Mouse (Mus musculus) embryonic facial prominence, embryonic 15.5 days (tissue): Measurements from ENCODE around the gene Ambra1. TPM values are rescaled to one million over a fixed set of nuclear protein-coding genes. Genes with fewer than 3 reads are reported as not detected.

Experiments used
- ATAC-seq: fragments of 200-750 bp; cut with Nextera tagmentation; 2 replicates; pipeline ENCODE4 v1.8.0; 2017; ENCODE audit warnings: low read depth, moderate TSS enrichment; ENCODE audit not compliant: insufficient number of reproducible peaks, low FRiP score, low TSS enrichment
- H3K27ac ChIP-seq: fragments of 300-500 bp; sonication (generic); replicated peaks from 2 replicates; pipeline ENCODE4 v1.5.1; 2015; ENCODE audit warnings: mild to moderate bottlenecking, inconsistent platforms
- H3K27me3 ChIP-seq: fragments of 300-500 bp; sonication (generic); 2 replicates; pipeline ENCODE4 v1.6.1; 2015; ENCODE audit warnings: inconsistent platforms
- H3K36me3 ChIP-seq: fragments of 300-500 bp; sonication (generic); 2 replicates; pipeline ENCODE4 v1.6.1; 2015; ENCODE audit warnings: mild to moderate bottlenecking, inconsistent platforms
- H3K4me1 ChIP-seq: fragments of 300-500 bp; sonication (generic); 2 replicates; pipeline ENCODE4 v1.6.1; 2015; ENCODE audit warnings: inconsistent platforms
- H3K4me2 ChIP-seq: fragments of 300-500 bp; sonication (generic); replicated peaks from 2 replicates; pipeline ENCODE4 v1.6.1; 2015; ENCODE audit warnings: mild to moderate bottlenecking, inconsistent platforms
- H3K4me3 ChIP-seq: fragments of 300-500 bp; sonication (generic); replicated peaks from 2 replicates; pipeline ENCODE4 v1.5.1; 2015; ENCODE audit warnings: mild to moderate bottlenecking, inconsistent platforms
- H3K9ac ChIP-seq: fragments of 300-500 bp; sonication (generic); 2 replicates; pipeline ENCODE4 v1.6.1; 2015; ENCODE audit warnings: inconsistent platforms
- H3K9me3 ChIP-seq: fragments of 300-500 bp; sonication (generic); replicated peaks from 2 replicates; pipeline ENCODE4 v1.6.1; 2016; ENCODE audit warnings: inconsistent platforms
- WGBS: fragments of 180-500 bp; shearing (Covaris S2); methylation state at CpG from one replicate; pipeline ENCODE4 v1.1.7; 2015; 5-methylcytosine and 5-hydroxymethylcytosine counted together
- polyA plus RNA-seq: library from polyadenylated mRNA; unstranded; fragments of >200 nt; fragmentation: Nextera tagmentation; extraction: Ambion mirVana; gene quantifications from 2 replicates; pipeline ENCODE4 v1.2.1, GENCODE M21; 2015

Gene Ambra1
- polyA plus RNA-seq, 1 experiment from 2014 or later, result 18.1 TPM

GRCm38 (mm10) chr2:91903171-91903925, 173.4 kb downstream of the Ambra1 start:
- no peak overlapping the region for H3K4me2 ChIP-seq
- no peak overlapping the region for H3K27ac ChIP-seq
- H3K9ac ChIP-seq, result no peak overlapping the region
- no peaks in the 10 kb centered on the region for H3K9me3 ChIP-seq
- 0 out of 2 replicates have a peak, but pooled peaks cover 8% of the 10 kb centered on the region for H3K4me1 ChIP-seq
- no peak overlapping the region for H3K4me3 ChIP-seq
- WGBS, result 82% methylated on average over 3 of the region's 3 CpGs
- peaks cover 36% of the 10 kb centered on the region for H3K36me3 ChIP-seq
- H3K27me3 ChIP-seq, result no peaks in the 10 kb centered on the region
- no peak for ATAC-seq

GRCm38 (mm10) chr2:91904618-91905307, 174.8 kb downstream of the Ambra1 start:
- peak; percentile 54; the same call in 1 of the 2 replicates for ATAC-seq
- H3K27ac ChIP-seq, result peak overlapping the region; percentile 61
- H3K4me1 ChIP-seq, result 0 out of 2 replicates have a peak, but pooled peaks cover 8% of the 10 kb centered on the region
- no peaks in the 10 kb centered on the region for H3K27me3 ChIP-seq
- no peak overlapping the region for H3K9ac ChIP-seq
- H3K4me2 ChIP-seq, result no peak overlapping the region
- WGBS, result 73% methylated on average over 5 of the region's 5 CpGs
- H3K36me3 ChIP-seq, result peaks cover 41% of the 10 kb centered on the region
- H3K4me3 ChIP-seq, result no peak overlapping the region
- H3K9me3 ChIP-seq, result no peaks in the 10 kb centered on the region

- Histone ChIP-seq H3K36me3 (peaks cover 41% of the 10 kb centered on the region), H3K4me1 (0 out of 2 replicates have a peak, but pooled peaks cover 8% of the 10 kb centered on the region), H3K9me3 (no peaks in the 10 kb centered on the region), H3K27ac (peak overlapping the region; percentile 48; the same call in 1 of the 2 replicates), H3K4me3 (no peak overlapping the region), H3K4me2 (no peak overlapping the region), H3K9ac (no peak overlapping the region), H3K27me3 (no peaks in the 10 kb centered on the region)
- no peak for ATAC-seq
- 78% methylated on average over 2 of the region's 2 CpGs for WGBS
Measured at GRCm38 (mm10) chr2:91906141-91906540, 176.2 kb downstream of the Ambra1 start.

GRCm38 (mm10) chr2:91912616-91913015, 182.7 kb downstream of the Ambra1 start:
- no peak for ATAC-seq
- WGBS, result 87% methylated on average over 3 of the region's 3 CpGs
- Histone ChIP-seq H3K4me1 (no peaks in the 10 kb centered on the region), H3K27me3 (no peaks in the 10 kb centered on the region), H3K4me3 (no peak overlapping the region), H3K36me3 (peaks cover 77% of the 10 kb centered on the region), H3K4me2 (no peak overlapping the region), H3K9ac (no peak overlapping the region), H3K9me3 (no peaks in the 10 kb centered on the region), H3K27ac (no peak overlapping the region)

DNA sequence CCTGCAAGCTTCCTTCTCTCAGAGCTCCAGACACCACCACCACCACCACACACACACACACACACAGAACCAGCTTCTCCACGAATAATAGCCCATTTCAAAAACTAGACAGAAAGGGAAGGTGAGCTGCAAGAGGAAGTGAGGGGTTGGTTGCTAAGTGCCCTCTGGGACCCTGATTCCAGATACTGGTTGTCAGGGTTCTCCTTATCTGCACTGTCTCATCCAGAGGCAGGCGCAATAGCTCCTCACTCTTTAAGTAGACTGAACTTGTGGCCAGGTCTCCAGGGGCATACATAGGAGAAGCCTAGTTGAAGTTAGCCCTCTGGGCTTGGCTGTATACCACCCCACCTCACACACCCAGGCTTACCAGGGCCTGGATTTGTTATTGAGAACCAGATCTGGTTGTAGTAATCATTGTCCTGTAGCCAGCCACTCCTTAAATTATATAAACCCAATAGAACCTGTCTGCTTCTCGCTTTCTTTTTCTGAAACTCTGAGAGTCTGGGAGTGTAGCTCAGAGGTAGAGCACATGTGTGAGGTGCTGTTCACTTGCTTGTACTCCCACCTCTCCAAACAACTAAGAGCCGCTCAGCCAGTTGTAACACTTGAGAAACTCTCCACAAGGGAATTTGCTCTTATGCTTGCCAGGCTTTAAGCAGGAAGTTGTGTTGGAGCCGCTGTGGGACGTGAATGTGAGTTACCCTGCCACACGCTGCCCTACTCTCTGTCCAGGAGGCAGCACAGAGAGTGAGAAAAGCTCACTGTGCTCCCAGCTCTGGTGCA, 183.6 kb downstream of the Ambra1 start:
- 79% methylated on average over 7 of the region's 7 CpGs for WGBS
- no peaks in the 10 kb centered on the region for H3K27me3 ChIP-seq
- ATAC-seq, result no peak
- H3K4me1 ChIP-seq, result no peaks in the 10 kb centered on the region
- no peak overlapping the region for H3K4me2 ChIP-seq
- H3K9ac ChIP-seq, result no peak overlapping the region
- H3K4me3 ChIP-seq, result no peak overlapping the region
- no peak overlapping the region for H3K27ac ChIP-seq
- peaks cover 81% of the 10 kb centered on the region for H3K36me3 ChIP-seq
- H3K9me3 ChIP-seq, result no peaks in the 10 kb centered on the region

GRCm38 (mm10) chr2:91916346-91916977, 186.5 kb downstream of the Ambra1 start:
- 91% methylated on average over 7 of the region's 7 CpGs for WGBS
- Histone ChIP-seq H3K9me3 (no peaks in the 10 kb centered on the region), H3K27me3 (peaks cover 14% of the 10 kb centered on the region), H3K4me1 (peaks cover 5% of the 10 kb centered on the region), H3K4me2 (no peak overlapping the region), H3K9ac (no peak overlapping the region), H3K27ac (no peak overlapping the region), H3K36me3 (peaks cover 67% of the 10 kb centered on the region), H3K4me3 (no peak overlapping the region)
- ATAC-seq, result no peak

- Histone ChIP-seq H3K36me3 (peaks cover 61% of the 10 kb centered on the region), H3K27ac (no peak overlapping the region), H3K4me3 (no peak overlapping the region), H3K9me3 (no peaks in the 10 kb centered on the region), H3K4me1 (peaks cover 12% of the 10 kb centered on the region), H3K27me3 (peaks cover 20% of the 10 kb centered on the region), H3K9ac (no peak overlapping the region), H3K4me2 (no peak overlapping the region)
- 95% methylated on average over 7 of the region's 7 CpGs for WGBS
- no peak for ATAC-seq
Measured at GRCm38 (mm10) chr2:91917096-91917495, 187.2 kb downstream of the Ambra1 start.

DNA sequence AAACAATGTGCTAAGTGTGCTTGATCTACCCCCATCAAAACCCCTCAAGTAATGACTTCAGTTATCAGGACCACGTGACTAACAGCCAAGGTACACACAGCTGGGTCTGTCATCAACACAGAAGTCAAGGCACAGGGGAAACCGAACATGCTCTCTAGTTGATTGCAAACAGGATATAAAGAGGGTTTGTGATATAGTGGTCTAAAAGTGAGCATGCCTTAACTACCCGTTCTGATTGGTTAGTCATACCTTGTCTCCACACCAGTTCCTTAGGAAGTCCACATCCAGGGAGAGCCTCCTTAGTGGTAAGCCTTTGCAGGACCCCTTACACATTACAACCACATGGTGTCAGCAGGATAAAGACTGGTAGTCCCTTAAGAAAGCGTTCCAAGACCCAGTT, 190.2 kb downstream of the Ambra1 start:
- Histone ChIP-seq H3K4me1 (peaks cover 30% of the 10 kb centered on the region), H3K9ac (no peak overlapping the region), H3K4me3 (no peak overlapping the region), H3K27me3 (peaks cover 45% of the 10 kb centered on the region), H3K27ac (no peak overlapping the region), H3K9me3 (no peaks in the 10 kb centered on the region), H3K36me3 (peaks cover 32% of the 10 kb centered on the region), H3K4me2 (no peak overlapping the region)
- no peak for ATAC-seq
- WGBS, result 70% methylated on average over 4 of the region's 4 CpGs

DNA sequence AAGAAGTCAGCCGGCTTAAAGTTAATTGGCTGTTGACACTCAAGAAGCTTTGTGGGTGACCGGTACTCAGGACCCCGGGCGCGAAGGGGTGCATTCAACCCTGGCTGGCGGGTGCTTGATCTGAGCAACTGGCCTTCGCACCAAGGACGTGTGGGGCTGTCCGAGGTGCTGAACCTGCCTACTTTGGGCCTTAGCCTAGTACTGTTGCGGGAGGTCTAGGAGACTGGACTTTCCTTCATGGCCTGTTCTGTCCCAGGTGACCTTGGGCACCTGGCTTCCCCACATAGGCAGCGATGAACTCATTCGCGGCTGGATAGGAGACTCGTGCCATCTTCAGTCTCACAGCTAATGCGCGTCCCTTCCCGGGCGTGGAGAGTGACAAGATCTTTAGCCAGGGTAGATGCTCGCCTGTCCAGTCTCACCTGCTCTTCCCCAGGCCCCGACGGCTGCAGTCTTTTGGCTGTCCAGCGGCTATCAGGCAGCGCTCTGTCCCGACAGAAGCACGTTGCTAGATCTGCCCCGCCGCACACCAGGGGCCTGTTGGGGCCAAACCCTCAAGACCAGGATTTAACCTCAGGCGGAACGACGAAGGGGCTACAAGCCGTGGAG, 191.4 kb downstream of the Ambra1 start:
- Histone ChIP-seq H3K9ac (no peak overlapping the region), H3K36me3 (peaks cover 25% of the 10 kb centered on the region), H3K4me1 (peaks cover 30% of the 10 kb centered on the region), H3K9me3 (no peaks in the 10 kb centered on the region), H3K27me3 (peaks cover 48% of the 10 kb centered on the region), H3K4me2 (peak overlapping the region; percentile 88), H3K27ac (no peak overlapping the region), H3K4me3 (peak overlapping the region; percentile 62)
- WGBS, result 4% methylated on average over 31 of the region's 31 CpGs
- ATAC-seq, result peak; percentile 29; the same call in 1 of the 2 replicates

- Histone ChIP-seq H3K4me3 (peak overlapping the region; percentile 62), H3K27ac (no peak overlapping the region), H3K27me3 (peaks cover 48% of the 10 kb centered on the region), H3K9me3 (no peaks in the 10 kb centered on the region), H3K4me2 (peak overlapping the region; percentile 88), H3K9ac (peak overlapping the region; percentile 9; the same call in 1 of the 2 replicates), H3K36me3 (peaks cover 18% of the 10 kb centered on the region), H3K4me1 (peaks cover 30% of the 10 kb centered on the region)
- WGBS, result under 1% methylated on average over 64 of the region's 64 CpGs
- peak; percentile 58; the same call in 1 of the 2 replicates for ATAC-seq
Measured at GRCm38 (mm10) chr2:91921790-91922570, 192.0 kb downstream of the Ambra1 start.
